Mouse (Mus musculus) ovary, adult 18-20 months (tissue): ENCODE results near the gene Gadd45a.

Experiments used
- DNase-seq: peaks from one replicate; pipeline ENCODE4 v3.0.0; 2022; ENCODE audit warnings: low spot score, mixed read lengths

Gadd45a gene

GRCm38 (mm10) chr6:66985500-66985899, 51.8 kb downstream of the Gadd45a start:
- DNase-seq = no peak
